In genomic region chrX:105928861-105929477, GRCm38 (mm10) we compare ENCODE assay signal across 7 mouse cellular contexts. TPM values are rescaled to one million over a fixed set of nuclear protein-coding genes. Genes with fewer than 3 reads are reported as not detected.
A peak's percentile ranks its signal among the peaks of the same experiment; 100 is the strongest.
DNase-seq lines count a peak whose midpoint lies in the region; ATAC-seq and TF ChIP-seq lines count a peak whose summit lies in the region.

Gene Atrx, minus strand, starts transcription at chrX:105929403.

- TF ChIP-seq CTCF in intestine, postnatal 0 days (IDR thresholded peaks at IDR 0.05; ENCODE audit: low read depth): no peak
- no peak for TF ChIP-seq CTCF in small intestine, adult 2 months (IDR thresholded peaks at IDR 0.05; ENCODE audit: extremely low read depth, insufficient read length, insufficient replicate concordance, low read depth, low read length)

- peak within 1 kb of the TSS; percentile 68 for H3K4me3 ChIP-seq in intestine, postnatal 0 days (ENCODE audit: low read depth, low read length)
- peak within 1 kb of the TSS; percentile 67 for H3K4me3 ChIP-seq in midbrain, embryonic 12.5 days
- peak within 1 kb of the TSS; percentile 90 for H3K4me3 ChIP-seq in small intestine, adult 2 months (ENCODE audit: low read depth, low read length)

- H3K9ac ChIP-seq in intestine, postnatal 0 days (ENCODE audit: low read depth, low read length): peak within 1 kb of the TSS; percentile 75
- peak within 1 kb of the TSS; percentile 81 for H3K9ac ChIP-seq in midbrain, embryonic 12.5 days (replicated peaks)

- H3K27ac ChIP-seq in intestine, postnatal 0 days (ENCODE audit: low read depth, low read length): peak within 1 kb of the TSS; percentile 86
- H3K27ac ChIP-seq in midbrain, embryonic 12.5 days (replicated peaks): peak within 1 kb of the TSS; percentile 92
- peak within 1 kb of the TSS; percentile 90 for H3K27ac ChIP-seq in small intestine, adult 2 months (ENCODE audit: insufficient read depth, low read depth, low read length)

- peak within 1 kb of the TSS; percentile 61 for H3K4me2 ChIP-seq in intestine, postnatal 0 days (replicated peaks; ENCODE audit: low read depth)
- H3K4me2 ChIP-seq in midbrain, embryonic 12.5 days (replicated peaks): peak within 1 kb of the TSS; percentile 53

- peak; percentile 74 for DNase-seq in adrenal gland, postnatal 10 days
- peak; percentile 73 for DNase-seq in embryo, embryonic 9.5 days (ENCODE audit: extremely low spot score)
- DNase-seq in gastrocnemius, postnatal 4 days (ENCODE audit: low spot score in 2 of 2): peak; percentile 47 to 61
- DNase-seq in left cerebral cortex, postnatal 4 days: peak; percentile 76

- no peaks in the 10 kb centered on the region for H3K36me3 ChIP-seq in intestine, postnatal 0 days (ENCODE audit: control insufficient read depth, insufficient read depth)
- no peaks in the 10 kb centered on the region for H3K36me3 ChIP-seq in midbrain, embryonic 12.5 days
- no peaks in the 10 kb centered on the region for H3K36me3 ChIP-seq in small intestine, adult 2 months (ENCODE audit: control insufficient read depth, insufficient read depth, low read length)

- intact Hi-C loops in left cerebral cortex, postnatal 4 days (cut with DNase I): no loop called here

- TF ChIP-seq POLR2A in small intestine, adult 2 months (IDR thresholded peaks at IDR 0.05; ENCODE audit: low read depth, low read length): peak; percentile 55

- H3K4me1 ChIP-seq in intestine, postnatal 0 days (replicated peaks; ENCODE audit: control insufficient read depth, insufficient read depth, low read length): no peaks in the 10 kb centered on the region
- H3K4me1 ChIP-seq in midbrain, embryonic 12.5 days: 0 out of 2 replicates have a peak, but pooled peaks cover 4% of the 10 kb centered on the region
- H3K4me1 ChIP-seq in small intestine, adult 2 months (ENCODE audit: control insufficient read depth, insufficient read depth, insufficient read length, low read length): no peaks in the 10 kb centered on the region

- H3K9me3 ChIP-seq in intestine, postnatal 0 days (ENCODE audit: control insufficient read depth): no peaks in the 10 kb centered on the region
- no peaks in the 10 kb centered on the region for H3K9me3 ChIP-seq in midbrain, embryonic 12.5 days

- H3K27me3 ChIP-seq in intestine, postnatal 0 days (replicated peaks; ENCODE audit: control insufficient read depth, insufficient read depth, low read length): no peaks in the 10 kb centered on the region
- no peaks in the 10 kb centered on the region for H3K27me3 ChIP-seq in midbrain, embryonic 12.5 days
- no peaks in the 10 kb centered on the region for H3K27me3 ChIP-seq in small intestine, adult 2 months (ENCODE audit: control insufficient read depth, insufficient read depth, low read length)

- 18% methylated on average over 41 of the region's 42 CpGs for WGBS in intestine, postnatal 0 days
- WGBS in midbrain, embryonic 12.5 days: 30% methylated on average over 42 of the region's 42 CpGs
- 25% methylated on average over 42 of the region's 42 CpGs for WGBS in small intestine, adult 2 months

- ATAC-seq in intestine, postnatal 0 days: peak; percentile 87
- peak; percentile 94 for ATAC-seq in midbrain, embryonic 12.5 days (ENCODE audit: low FRiP score, low read depth)

RNA-seq across cellular contexts. Expression of gene Atrx, which starts in this region (rescaled TPM):
- 100 to 1,000 TPM in 1 of 2 experiments, 10 to 100 TPM in 1; 80.8 to 129 TPM for total RNA-seq in adrenal gland, postnatal 10 days (2021)
- 100 to 1,000 TPM in 1 of 2 experiments, 10 to 100 TPM in 1; 99.2 to 106 TPM for total RNA-seq in gastrocnemius, postnatal 4 days (2021)
- 39.9 and 48.9 TPM in 2 replicates for polyA plus RNA-seq in intestine, postnatal 0 days (2015; fragmentation: Nextera tagmentation; extraction: Ambion mirVana)
- total RNA-seq in left cerebral cortex, postnatal 4 days (2021): 100 to 1,000 TPM; 265 to 275 TPM
- polyA plus RNA-seq in midbrain, embryonic 12.5 days (2016; fragmentation: Nextera tagmentation; extraction: Ambion mirVana): 235 and 239 TPM in 2 replicates
- 4.7 and 13.9 TPM in 2 replicates for polyA plus RNA-seq in small intestine, adult 2 months (2012; rRNA removed)

Comparison
In these comparisons a context has a peak if more than half of its experiments do, and no peak if none do; other contexts are left out.
1. Peak in every context shown above with its lines: DNase-seq, ATAC-seq, H3K4me3 ChIP-seq and H3K27ac ChIP-seq.